Mouse (Mus musculus): ENCODE data around the gene Phf7. TPM values are rescaled to one million over a fixed set of nuclear protein-coding genes. Genes with fewer than 3 reads are reported as not detected.

The Phf7 gene
- total RNA-seq, 2 experiments from 2014 or later = 13.4 to 14.3 TPM

DNA sequence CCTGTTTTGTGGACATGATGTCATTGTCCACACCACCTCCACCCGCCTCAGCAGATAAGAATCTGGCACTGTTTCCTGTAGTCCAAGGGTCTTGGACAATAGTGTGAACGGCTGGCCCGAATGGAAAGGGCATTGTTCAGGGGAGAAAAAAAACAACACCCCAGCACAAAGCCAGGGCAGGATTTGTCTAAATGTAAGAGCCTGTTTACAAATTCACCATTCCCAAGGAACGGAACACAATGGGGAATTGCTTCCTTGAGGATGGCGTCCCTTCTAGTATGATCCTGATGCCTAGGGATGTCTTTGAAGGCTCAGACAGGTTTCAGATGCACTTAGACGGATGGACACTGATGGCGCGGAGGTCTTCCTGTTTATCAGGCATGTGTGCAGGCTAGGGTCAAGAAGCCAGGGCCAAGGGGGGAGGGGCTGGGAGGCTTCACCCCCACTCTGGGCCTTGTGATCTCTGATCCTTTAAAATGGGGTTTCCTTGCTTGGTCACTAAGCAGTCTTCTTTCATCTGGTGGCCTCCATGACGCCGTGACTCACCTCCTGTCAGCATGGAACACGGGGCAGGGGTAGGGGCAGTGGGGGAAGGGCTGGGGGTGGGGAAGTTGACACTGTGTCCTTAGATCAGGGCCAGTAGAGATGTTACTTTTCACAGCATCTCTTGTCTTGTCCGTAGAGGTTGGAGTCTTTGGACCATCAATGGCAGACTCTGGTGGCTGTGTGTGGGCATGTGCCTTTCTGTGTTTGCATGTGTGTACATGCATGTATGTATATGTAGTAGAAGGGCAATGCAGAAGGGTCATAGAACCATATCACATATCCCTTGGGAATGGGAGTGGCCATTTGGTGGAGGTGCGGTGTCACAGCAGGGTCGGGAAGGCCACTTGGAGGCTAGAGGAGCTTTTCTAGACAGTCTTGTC lies 17.8 kb downstream of the Phf7 start:
- no peak for ATAC-seq (ENCODE audit: poor library complexity, severe bottlenecking)

- ATAC-seq (ENCODE audit: poor library complexity, severe bottlenecking) = no peak
Observed at GRCm38 (mm10) chr14:31232404-31233069, 18.6 kb downstream of the Phf7 start.

GRCm38 (mm10) chr14:31230442-31230841 lies 20.7 kb downstream of the Phf7 start:
- ATAC-seq (ENCODE audit: poor library complexity, severe bottlenecking) = no peak

- ATAC-seq (ENCODE audit: poor library complexity, severe bottlenecking) = peak; percentile 49
Observed at GRCm38 (mm10) chr14:31228234-31228633, 22.9 kb downstream of the Phf7 start.

- no peak for ATAC-seq (ENCODE audit: poor library complexity, severe bottlenecking)
Observed at GRCm38 (mm10) chr14:31226978-31227377, 24.1 kb downstream of the Phf7 start.

DNA sequence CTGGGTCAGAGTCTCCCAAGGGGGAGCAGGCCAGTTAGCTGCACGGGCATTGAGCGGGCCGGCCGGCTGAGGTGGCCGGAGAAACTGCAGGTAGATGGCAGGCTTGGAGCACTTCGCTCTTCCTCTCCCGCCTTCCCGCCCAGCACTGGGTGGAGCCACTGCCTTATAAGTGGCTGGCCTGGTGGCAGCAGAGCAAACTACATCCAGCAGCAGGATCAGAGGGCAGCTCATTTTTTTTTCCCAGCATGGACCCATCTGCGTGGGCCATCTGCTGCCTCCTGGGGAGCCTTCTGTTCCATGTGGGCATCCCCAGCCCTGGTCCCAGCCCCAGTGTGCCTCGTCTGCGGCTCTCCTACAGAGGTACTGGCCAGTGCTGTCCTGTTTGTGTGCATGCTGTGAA lies 33.5 kb downstream of the Phf7 start, which contains the start of gene Sema3g:
TSS of gene Sema3g (plus strand) at position 195 of the 400 bp plus-strand sequence.
- ATAC-seq (ENCODE audit: poor library complexity, severe bottlenecking) = peak; percentile 72

GRCm38 (mm10) chr14:31216846-31217245 lies 34.3 kb downstream of the Phf7 start, which contains the start of gene Nisch:
Gene Nisch, minus strand, starts transcription at chr14:31216946.
- no peak for ATAC-seq (ENCODE audit: poor library complexity, severe bottlenecking)

GRCm38 (mm10) chr14:31215157-31216002 lies 35.7 kb downstream of the Phf7 start:
- ATAC-seq (ENCODE audit: poor library complexity, severe bottlenecking) = peak; percentile 77

DNA sequence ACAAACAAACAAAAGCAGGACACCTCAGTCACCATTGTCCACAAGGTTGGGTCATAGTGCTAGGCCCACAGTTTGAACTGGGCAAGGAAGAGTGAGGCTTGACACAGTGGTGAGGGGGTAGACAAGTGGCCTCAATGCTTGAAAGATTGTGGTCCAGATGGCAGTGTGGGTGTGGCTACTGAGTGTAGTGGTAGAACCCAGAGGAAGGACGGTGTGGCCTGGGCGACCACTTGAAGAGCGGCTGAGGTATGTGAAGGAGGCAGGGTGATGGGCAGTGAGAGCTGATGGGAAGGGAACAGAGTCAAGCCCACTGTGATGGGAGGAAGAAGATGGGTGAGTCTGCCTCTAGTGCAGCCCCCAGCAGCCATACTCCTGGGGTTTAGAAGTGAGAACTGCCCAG lies 36.4 kb downstream of the Phf7 start:
- peak; percentile 20; the same call in 1 of the 2 replicates for ATAC-seq (ENCODE audit: poor library complexity, severe bottlenecking)

DNA sequence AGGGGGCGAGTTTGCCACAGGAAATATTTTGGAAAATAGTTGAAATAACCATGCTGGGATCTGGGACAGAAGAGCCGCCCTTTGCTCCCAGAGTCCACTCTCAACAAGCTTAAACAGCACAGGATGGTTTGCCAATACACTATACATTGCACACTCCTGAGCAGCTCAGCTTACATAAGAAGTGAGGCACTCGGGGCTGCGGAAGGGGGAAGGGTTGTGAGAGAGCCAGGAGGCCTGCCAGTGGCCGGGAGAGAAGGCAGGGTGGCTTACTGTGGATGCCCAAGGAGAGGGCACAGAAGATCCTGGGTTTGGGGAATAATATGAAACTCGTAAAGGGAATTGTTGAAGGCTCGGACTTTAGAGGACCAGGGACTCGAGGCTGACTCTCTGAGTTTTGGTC lies 37.2 kb downstream of the Phf7 start:
- peak; percentile 68 for ATAC-seq (ENCODE audit: poor library complexity, severe bottlenecking)

DNA sequence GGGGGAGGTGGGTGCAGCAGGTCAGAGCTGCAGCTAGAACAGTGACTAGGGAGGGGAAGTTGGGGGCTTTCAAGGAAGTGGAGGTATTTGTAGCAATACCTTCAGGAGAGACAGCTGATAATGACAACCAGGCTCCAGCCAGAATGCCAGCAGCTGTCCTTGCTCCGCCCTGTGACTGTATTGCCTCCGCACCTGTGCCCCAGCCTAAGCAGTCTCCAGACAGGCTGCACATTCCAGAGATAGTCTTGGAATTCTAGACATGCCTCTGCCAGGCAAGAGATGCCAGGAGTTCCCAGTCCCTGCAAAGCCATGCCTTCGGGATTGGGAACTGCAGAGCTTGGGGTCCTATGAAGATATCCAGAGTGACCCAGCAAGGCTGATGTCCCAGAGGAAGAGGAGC lies 38.6 kb downstream of the Phf7 start:
- ATAC-seq (ENCODE audit: poor library complexity, severe bottlenecking) = peak; percentile 17; the same call in 1 of the 2 replicates

GRCm38 (mm10) chr14:31211854-31212253 lies 39.3 kb downstream of the Phf7 start:
- ATAC-seq (ENCODE audit: poor library complexity, severe bottlenecking) = no peak

GRCm38 (mm10) chr14:31209133-31209557 lies 42.0 kb downstream of the Phf7 start:
- ATAC-seq (ENCODE audit: poor library complexity, severe bottlenecking) = no peak

DNA sequence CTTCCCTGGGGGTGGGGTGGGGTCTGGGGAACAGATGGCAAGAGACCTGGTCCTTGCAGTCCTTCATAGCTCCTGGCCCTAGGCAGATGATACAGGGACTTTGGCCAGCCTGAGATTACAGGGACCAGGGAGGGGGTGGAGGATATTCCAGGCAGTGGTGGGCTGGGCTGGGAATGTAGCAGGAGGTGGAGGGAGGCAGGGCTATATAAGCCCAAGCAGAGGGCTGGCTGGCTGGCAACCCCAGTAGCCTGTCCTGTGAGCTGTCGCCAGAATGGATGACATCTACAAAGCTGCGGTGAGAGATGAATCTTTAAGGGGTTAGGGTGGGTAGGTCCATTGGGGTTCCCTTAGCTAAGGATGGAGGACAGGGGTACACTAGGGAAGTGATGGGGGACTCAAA lies 43.0 kb downstream of the Phf7 start, which contains the start of gene Tnnc1:
TSS of gene Tnnc1 (plus strand) at position 229 of the 400 bp plus-strand sequence.
- ATAC-seq (ENCODE audit: poor library complexity, severe bottlenecking) = no peak

DNA sequence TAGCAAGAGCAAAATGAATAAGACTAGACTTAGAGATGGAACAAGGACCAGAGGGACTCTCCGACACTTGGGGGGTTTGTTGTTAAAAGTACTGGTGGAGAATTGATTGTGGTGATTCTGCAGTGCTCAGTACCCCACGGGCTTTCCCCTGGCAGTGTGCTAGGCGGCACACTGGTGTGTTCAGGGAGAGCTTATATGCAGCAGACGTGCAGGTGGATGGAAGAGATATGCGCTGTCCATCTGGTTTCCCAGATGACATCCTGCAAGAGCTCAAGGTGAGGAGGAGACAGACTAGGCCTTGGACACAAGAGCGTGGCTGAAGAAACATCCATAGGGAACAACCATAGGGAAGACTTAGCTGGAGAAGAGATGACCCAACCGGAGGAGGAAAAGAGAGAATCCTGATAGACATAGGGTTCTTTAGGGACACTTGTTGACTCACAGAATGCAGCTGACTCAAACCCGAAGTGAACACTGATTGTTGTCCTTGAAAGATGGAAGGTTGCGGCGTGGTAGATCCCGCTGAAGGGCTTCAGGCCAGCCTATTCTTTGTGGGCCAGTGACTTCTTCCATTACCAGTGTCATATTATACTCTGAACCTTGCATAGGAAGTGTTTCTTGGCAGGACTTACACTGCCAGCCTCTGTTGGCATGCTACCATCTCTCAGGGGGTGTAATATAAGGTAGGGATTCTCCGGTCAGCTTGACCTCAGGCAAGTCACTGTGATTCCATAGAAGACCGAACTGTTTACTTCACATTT lies 43.9 kb downstream of the Phf7 start:
- no peak for ATAC-seq (ENCODE audit: poor library complexity, severe bottlenecking)

DNA sequence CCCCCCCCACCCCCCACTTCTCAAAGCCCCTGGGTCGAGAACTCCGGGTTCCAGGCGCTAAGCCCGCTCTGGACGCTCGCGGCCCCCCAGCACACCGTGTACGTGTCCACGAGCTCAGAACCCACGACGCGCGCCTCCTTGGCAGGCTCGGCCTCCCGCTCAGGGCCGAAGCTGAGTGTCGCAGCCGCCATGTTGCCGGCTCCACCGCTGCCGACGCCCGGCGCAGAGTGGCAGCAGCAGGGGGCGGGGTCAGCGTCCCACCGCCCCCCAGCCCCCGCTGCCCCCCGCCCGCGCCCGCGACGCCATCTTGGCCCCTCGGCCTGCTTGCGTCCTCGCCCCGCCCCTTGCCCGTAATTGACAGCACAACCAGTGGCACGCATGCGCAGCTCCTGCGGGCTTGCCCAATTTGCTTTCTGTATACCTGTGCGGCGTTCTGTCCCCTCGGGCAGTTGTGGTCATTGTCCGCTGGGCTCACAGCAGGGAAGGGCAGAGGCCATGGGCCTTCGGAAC lies 44.6 kb downstream of the Phf7 start:
- peak; percentile 95 for ATAC-seq (ENCODE audit: poor library complexity, severe bottlenecking)

DNA sequence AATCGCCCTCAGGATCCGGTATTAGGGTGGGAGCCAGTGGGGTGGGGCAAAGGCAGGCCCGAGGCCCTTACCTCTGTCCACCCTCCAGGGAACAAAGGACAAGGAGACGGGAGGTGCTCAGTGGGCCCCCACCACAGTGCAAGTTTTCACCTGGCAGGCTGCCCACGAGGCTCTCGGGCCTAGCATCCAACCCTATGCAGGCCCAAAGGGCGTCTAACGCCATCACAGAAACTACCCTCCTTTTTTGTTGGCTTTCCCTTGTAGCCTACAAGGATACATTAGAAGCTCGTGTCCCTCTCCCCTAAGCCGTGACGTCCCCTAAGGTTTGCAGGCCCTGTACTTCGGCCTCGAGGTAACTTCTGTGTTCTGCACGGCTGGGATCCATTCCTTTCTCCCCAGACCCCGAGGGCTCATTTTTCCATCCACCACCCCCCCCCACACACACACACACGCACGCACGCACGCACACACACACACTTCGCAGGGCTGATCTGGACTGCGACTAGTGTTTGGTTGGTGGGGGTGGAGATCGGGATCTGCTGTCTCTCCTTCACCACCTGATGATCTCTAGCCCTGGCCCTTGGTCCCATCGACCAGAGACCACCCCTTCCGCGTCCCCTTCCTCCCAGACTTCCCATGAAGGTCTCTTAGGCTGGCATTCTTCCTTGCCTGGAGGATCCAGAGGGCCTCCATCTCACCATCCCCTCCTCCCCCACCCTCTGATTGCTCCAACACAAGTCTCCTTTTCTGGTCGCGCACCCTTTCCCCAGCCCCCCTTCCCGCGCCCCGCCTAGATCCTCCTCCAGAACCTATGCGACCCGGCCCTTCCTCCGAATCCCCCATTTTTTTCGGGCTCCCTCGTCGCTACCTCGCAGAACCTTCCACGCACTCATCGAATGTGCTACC lies 45.3 kb downstream of the Phf7 start:
- ATAC-seq (ENCODE audit: poor library complexity, severe bottlenecking) = peak; percentile 33

DNA sequence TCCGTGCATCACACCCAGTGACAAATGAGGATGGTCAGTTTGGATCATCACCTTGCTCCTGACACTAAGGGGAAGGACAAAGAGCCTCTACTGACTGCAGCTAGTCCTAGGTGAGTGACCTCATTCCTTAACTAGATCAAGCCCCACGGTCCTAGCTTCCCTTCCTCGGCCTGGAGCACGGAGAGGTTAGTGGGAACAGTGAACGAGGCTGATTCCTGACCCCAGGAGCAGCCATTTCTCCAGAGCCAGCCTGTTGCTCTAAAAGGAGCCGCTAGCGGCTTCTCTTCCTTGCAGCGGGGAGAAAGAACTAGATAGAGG lies 45.9 kb downstream of the Phf7 start:
- no peak for ATAC-seq (ENCODE audit: poor library complexity, severe bottlenecking)

- no peak for ATAC-seq (ENCODE audit: poor library complexity, severe bottlenecking)
Observed at GRCm38 (mm10) chr14:31204844-31205243, 46.3 kb downstream of the Phf7 start.

Data from megakaryocyte, adult 5-6 weeks (primary cell).